Mouse (Mus musculus) ES-E14 (cell line): ENCODE results near the gene Rora. TPM values are rescaled to one million over a fixed set of nuclear protein-coding genes. Genes with fewer than 3 reads are reported as not detected.

ENCODE experiments used
- DNase-seq: peaks from one replicate; pipeline ENCODE4 v3.0.0-alpha.2; 2013; ENCODE audit warnings: low read depth, low spot score
- H3K27ac ChIP-seq: 2 replicates; pipeline ENCODE4 v1.5.1; 2012; ENCODE audit warnings: low read depth, mild to moderate bottlenecking, low read length, moderate library complexity, mixed read lengths; ENCODE audit not compliant: poor library complexity, insufficient read depth, severe bottlenecking
- H3K36me3 ChIP-seq: 2 replicates; pipeline ENCODE4 v1.6.1; 2012; ENCODE audit warnings: mild to moderate bottlenecking, low read length, moderate library complexity, mixed read lengths; ENCODE audit not compliant: control insufficient read depth, poor library complexity, insufficient read depth, severe bottlenecking
- H3K4me1 ChIP-seq, 2 experiments: fragments of 150-350 bp in 1 of 2; sonication (generic) in 1 of 2; 2 replicates each; pipeline ENCODE4 v1.6.1; 2012; ENCODE audit warnings: low read length in 2 of 2, mild to moderate bottlenecking in 1 of 2, mixed read lengths in 1 of 2; ENCODE audit not compliant: control insufficient read depth in 2 of 2, insufficient read depth in 2 of 2, poor library complexity in 1 of 2
- H3K4me3 ChIP-seq, 2 experiments: fragments of 150-350 bp in 1 of 2; sonication (generic) in 1 of 2; 2 replicates each; pipeline ENCODE4 v1.5.1; 2012; ENCODE audit warnings: low read length in 2 of 2, low read depth in 1 of 2, mild to moderate bottlenecking in 1 of 2, mixed read lengths in 1 of 2; ENCODE audit not compliant: insufficient read depth in 1 of 2, poor library complexity in 1 of 2, severe bottlenecking in 1 of 2
- H3K9ac ChIP-seq: 2 replicates; pipeline ENCODE4 v1.6.1; 2012; ENCODE audit warnings: low read depth, mild to moderate bottlenecking, low read length, mixed read lengths; ENCODE audit not compliant: poor library complexity, insufficient read depth, severe bottlenecking
- H3K9me3 ChIP-seq: fragments of 150-350 bp; sonication (generic); 2 replicates; pipeline ENCODE4 v1.6.1; 2012; ENCODE audit warnings: low read depth, mild to moderate bottlenecking, low read length; ENCODE audit not compliant: control insufficient read depth, insufficient read depth
- CHD2 ChIP-seq: IDR thresholded peaks from 2 replicates; pipeline ENCODE4 v1.6.1; 2014; ENCODE audit warnings: mild to moderate bottlenecking, low read depth, low read length, inconsistent platforms
- HCFC1 ChIP-seq: IDR thresholded peaks from 2 replicates; pipeline ENCODE4 v1.6.1; 2012; ENCODE audit warnings: low read length, inconsistent platforms, borderline replicate concordance; ENCODE audit not compliant: insufficient read depth
- MAFK ChIP-seq: IDR thresholded peaks from 2 replicates; pipeline ENCODE4 v1.6.1; 2014; ENCODE audit warnings: mild to moderate bottlenecking, low read depth, low read length, inconsistent platforms; ENCODE audit not compliant: insufficient read depth
- ZC3H11A ChIP-seq: IDR thresholded peaks from 2 replicates; pipeline ENCODE4 v1.6.1; 2012; ENCODE audit warnings: low read depth, mild to moderate bottlenecking, inconsistent platforms, low read length, borderline replicate concordance
- ZNF384 ChIP-seq: IDR thresholded peaks from 2 replicates; pipeline ENCODE4 v1.6.1; 2012; ENCODE audit warnings: low read depth, low read length, inconsistent platforms
- in situ Hi-C, 2 experiments: fragments of 600-800 bp; cut with MboI; formaldehyde crosslinking; loops; one replicate each; pipeline ENCODE4 v1.15.1; 2025; ENCODE audit warnings: low sequenced_read_pairs in 2 of 2, inconsistent platforms in 1 of 2; ENCODE audit not compliant: unreplicated experiment in 2 of 2
- total RNA-seq: library from RNA; depleted of rRNA; stranded (reverse); fragments of 300-350 nt; gene quantifications from 2 replicates; pipeline ENCODE4 v1.2.3, GENCODE M21; 2012

Rora gene
- total RNA-seq, 1 experiment: 2.1 TPM

- DNase-seq: no peak
- no peaks in the 10 kb centered on the region for H3K36me3 ChIP-seq
- H3K4me3 ChIP-seq: no peak overlapping the region
- no peak overlapping the region for H3K27ac ChIP-seq
- H3K9ac ChIP-seq: no peak overlapping the region
- TF ChIP-seq HCFC1 (no peak), ZC3H11A (no peak), MAFK (no peak), CHD2 (no peak), ZNF384 (no peak)
- H3K9me3 ChIP-seq: no peaks in the 10 kb centered on the region
- H3K4me1 ChIP-seq: 0 out of 4 replicates have a peak, but pooled peaks cover 3 to 5% of the 10 kb centered on the region in 2 experiments
- in situ Hi-C loops: no loop called here
Measured at GRCm38 (mm10) chr9:68914541-68915275, 261.1 kb downstream of the Rora start.

GRCm38 (mm10) chr9:68916741-68917140 lies 263.2 kb downstream of the Rora start:
- H3K9ac ChIP-seq: no peak overlapping the region
- no peaks in the 10 kb centered on the region for H3K9me3 ChIP-seq
- DNase-seq: no peak
- no peak for TF ChIP-seq ZC3H11A
- no peak for TF ChIP-seq CHD2
- no peak for TF ChIP-seq HCFC1
- no peak for TF ChIP-seq MAFK
- no peak for TF ChIP-seq ZNF384
- no peak overlapping the region for H3K4me3 ChIP-seq
- no peak overlapping the region for H3K27ac ChIP-seq
- H3K36me3 ChIP-seq: no peaks in the 10 kb centered on the region
- in situ Hi-C loops: no loop called here
- H3K4me1 ChIP-seq: 0 out of 4 replicates have a peak, but pooled peaks cover 3 to 5% of the 10 kb centered on the region in 2 experiments

GRCm38 (mm10) chr9:68923128-68923601 lies 269.6 kb downstream of the Rora start:
- Histone ChIP-seq H3K4me3 (no peak overlapping the region), H3K9ac (no peak overlapping the region), H3K4me1 (no peaks in the 10 kb centered on the region), H3K36me3 (no peaks in the 10 kb centered on the region), H3K27ac (no peak overlapping the region), H3K9me3 (no peaks in the 10 kb centered on the region)
- TF ChIP-seq ZC3H11A (no peak), MAFK (no peak), HCFC1 (no peak), CHD2 (no peak), ZNF384 (no peak)
- in situ Hi-C loops: no loop called here
- no peak for DNase-seq

GRCm38 (mm10) chr9:68926406-68926805 lies 272.8 kb downstream of the Rora start:
- no peak for DNase-seq
- no peaks in the 10 kb centered on the region for H3K4me1 ChIP-seq
- H3K9ac ChIP-seq: no peak overlapping the region
- no peak overlapping the region for H3K27ac ChIP-seq
- in situ Hi-C loops: no loop called here
- TF ChIP-seq MAFK (no peak), ZNF384 (no peak), HCFC1 (no peak), ZC3H11A (no peak), CHD2 (no peak)
- no peaks in the 10 kb centered on the region for H3K9me3 ChIP-seq
- H3K36me3 ChIP-seq: no peaks in the 10 kb centered on the region
- H3K4me3 ChIP-seq: no peak overlapping the region
